Mouse (Mus musculus): ENCODE measurements around the gene Gm8947.
"Not testable (repeated sequence)": the region's sequence is repeated elsewhere in the genome, so short reads cannot be mapped to it uniquely, and the experiment has no call there.

The Gm8947 gene

GRCm38 (mm10) chr1:151192075-151192474 is at the start of gene Gm8947:
TSS of gene Gm8947 (plus strand) at chr1:151192376.
- DNase-seq: not testable (repeated sequence)

- no peak for DNase-seq
These were observed 47.6 kb upstream of the Gm8947 start for GRCm38 (mm10) chr1:151144471-151145146.

GRCm38 (mm10) chr1:151147801-151148200 is 44.4 kb upstream of the Gm8947 start:
- no peak for DNase-seq

GRCm38 (mm10) chr1:151150211-151150610 is 42.0 kb upstream of the Gm8947 start:
- DNase-seq: no peak

- no peak for DNase-seq
These were observed 41.1 kb upstream of the Gm8947 start for GRCm38 (mm10) chr1:151151089-151151488.

GRCm38 (mm10) chr1:151153056-151153652 is 39.0 kb upstream of the Gm8947 start:
- no peak for DNase-seq

GRCm38 (mm10) chr1:151154131-151154530 is 38.0 kb upstream of the Gm8947 start:
- DNase-seq: not testable (repeated sequence)

GRCm38 (mm10) chr1:151156129-151156528 is 36.0 kb upstream of the Gm8947 start:
- DNase-seq: no peak

- DNase-seq: no peak
These were observed 35.2 kb upstream of the Gm8947 start for GRCm38 (mm10) chr1:151156777-151157632.

- no peak for DNase-seq
These were observed 34.0 kb upstream of the Gm8947 start for GRCm38 (mm10) chr1:151157963-151158856.

GRCm38 (mm10) chr1:151158857-151159510 is 33.2 kb upstream of the Gm8947 start:
- DNase-seq: no peak

GRCm38 (mm10) chr1:151166031-151166430 is 26.1 kb upstream of the Gm8947 start:
- no peak for DNase-seq

- DNase-seq: no peak
These were observed 24.7 kb upstream of the Gm8947 start for GRCm38 (mm10) chr1:151167297-151168047.

GRCm38 (mm10) chr1:151168637-151169036 is 23.5 kb upstream of the Gm8947 start:
- no peak for DNase-seq

- DNase-seq: no peak
These were observed 20.4 kb upstream of the Gm8947 start for GRCm38 (mm10) chr1:151171572-151172461.

- peak; percentile 11 for DNase-seq
These were observed 14.9 kb upstream of the Gm8947 start for GRCm38 (mm10) chr1:151177030-151177936.

- DNase-seq: no peak
These were observed 14.3 kb upstream of the Gm8947 start for GRCm38 (mm10) chr1:151177937-151178271.

- DNase-seq: no peak
These were observed 13.6 kb upstream of the Gm8947 start for GRCm38 (mm10) chr1:151178505-151179083.

GRCm38 (mm10) chr1:151180167-151180566 is 12.0 kb upstream of the Gm8947 start:
- no peak for DNase-seq

All from lung, postnatal 10 days (tissue).